Mouse (Mus musculus) erythroblast, embryonic 14.5 days (primary cell): ENCODE measurements around the gene Uspl1.

Source experiments
- GATA1 ChIP-seq: IDR thresholded peaks from 2 replicates; pipeline ENCODE4 v1.6.1; 2012; ENCODE audit warnings: low read length, inconsistent platforms, mixed read lengths
- TAL1 ChIP-seq: IDR thresholded peaks from 3 replicates; pipeline ENCODE4 v1.6.1; 2012; ENCODE audit warnings: low read length, inconsistent platforms, mixed read lengths

GRCm38 (mm10) chr5:149228700-149229618 lies 44.8 kb downstream of the Uspl1 start:
- TF ChIP-seq TAL1 (no peak), GATA1 (no peak)
